Mouse (Mus musculus) testis, adult 2 months (tissue): ENCODE measurements around the gene Tgfbi. TPM values are rescaled to one million over a fixed set of nuclear protein-coding genes. Genes with fewer than 3 reads are reported as not detected.

ENCODE experiments used
- H3K27ac ChIP-seq: fragments of 200-500 bp; 2 replicates; pipeline ENCODE4 v1.5.1; 2012; ENCODE audit warnings: low read depth, low read length; ENCODE audit not compliant: control insufficient read depth, insufficient read depth
- H3K27me3 ChIP-seq: fragments of 200-500 bp; 2 replicates; pipeline ENCODE4 v1.6.1; 2012; ENCODE audit warnings: mild to moderate bottlenecking, low read length, moderate library complexity; ENCODE audit not compliant: control insufficient read depth, insufficient read depth
- H3K36me3 ChIP-seq: fragments of 200-500 bp; 2 replicates; pipeline ENCODE4 v1.6.1; 2012; ENCODE audit warnings: mild to moderate bottlenecking, low read length; ENCODE audit not compliant: control insufficient read depth, insufficient read depth
- H3K4me1 ChIP-seq: fragments of 200-500 bp; 2 replicates; pipeline ENCODE4 v1.6.1; 2012; ENCODE audit warnings: low read length; ENCODE audit not compliant: control insufficient read depth, insufficient read depth
- H3K4me3 ChIP-seq: fragments of 200-500 bp; 2 replicates; pipeline ENCODE4 v1.5.1; 2012; ENCODE audit warnings: low read depth, mild to moderate bottlenecking, low read length, moderate library complexity, mixed read lengths; ENCODE audit not compliant: control insufficient read depth
- CTCF ChIP-seq: fragments of 200-500 bp; IDR thresholded peaks from 2 replicates; pipeline ENCODE4 v1.5.1; 2012; ENCODE audit warnings: low read depth, mild to moderate bottlenecking, inconsistent platforms, low read length, moderate library complexity; ENCODE audit not compliant: control insufficient read depth, insufficient read depth, insufficient replicate concordance
- POLR2A ChIP-seq: fragments of 200-500 bp; IDR thresholded peaks from 2 replicates; pipeline ENCODE4 v1.6.1; 2012; ENCODE audit warnings: low read depth, mild to moderate bottlenecking, inconsistent platforms, low read length, moderate library complexity; ENCODE audit not compliant: control insufficient read depth
- polyA plus RNA-seq: library from polyadenylated mRNA; depleted of rRNA; stranded (reverse); fragments of >200 nt; gene quantifications from 2 replicates; pipeline ENCODE4 v1.2.3, GENCODE M21; 2012

Tgfbi gene
- polyA plus RNA-seq, 1 experiment, result 10.4 TPM

- TF ChIP-seq CTCF (no peak), POLR2A (no peak)
- Histone ChIP-seq H3K27ac (no peak overlapping the region), H3K4me3 (no peak overlapping the region), H3K27me3 (no peaks in the 10 kb centered on the region), H3K36me3 (no peaks in the 10 kb centered on the region), H3K4me1 (peaks cover 2% of the 10 kb centered on the region)
Observed at GRCm38 (mm10) chr13:56654176-56654575, 44.9 kb downstream of the Tgfbi start.

GRCm38 (mm10) chr13:56657946-56658512 lies 48.7 kb downstream of the Tgfbi start:
- no peaks in the 10 kb centered on the region for H3K36me3 ChIP-seq
- TF ChIP-seq POLR2A, result no peak
- TF ChIP-seq CTCF, result peak; percentile 47; the same call in 1 of the 2 replicates

GRCm38 (mm10) chr13:56658931-56659330 lies 49.6 kb downstream of the Tgfbi start:
- no peaks in the 10 kb centered on the region for H3K27me3 ChIP-seq
- no peak overlapping the region for H3K4me3 ChIP-seq
- H3K27ac ChIP-seq, result no peak overlapping the region
- no peak for TF ChIP-seq CTCF
- TF ChIP-seq POLR2A, result no peak
- no peaks in the 10 kb centered on the region for H3K36me3 ChIP-seq
- H3K4me1 ChIP-seq, result peaks cover 9% of the 10 kb centered on the region

More at GRCm38 (mm10) chr13:56657946-56658512, 48.7 kb downstream of the Tgfbi start:
- Histone ChIP-seq H3K27me3 (no peaks in the 10 kb centered on the region), H3K27ac (no peak overlapping the region), H3K4me1 (peaks cover 9% of the 10 kb centered on the region), H3K4me3 (no peak overlapping the region)

GRCm38 (mm10) chr13:56661914-56662621 lies 52.7 kb downstream of the Tgfbi start:
- TF ChIP-seq CTCF (no peak), POLR2A (no peak)
- Histone ChIP-seq H3K27ac (no peak overlapping the region), H3K4me3 (no peak overlapping the region)

GRCm38 (mm10) chr13:56664256-56665170 lies 55.2 kb downstream of the Tgfbi start:
- no peaks in the 10 kb centered on the region for H3K27me3 ChIP-seq
- H3K36me3 ChIP-seq, result no peaks in the 10 kb centered on the region
- H3K4me1 ChIP-seq, result peaks cover 6% of the 10 kb centered on the region
- no peak overlapping the region for H3K27ac ChIP-seq
- TF ChIP-seq CTCF (no peak), POLR2A (no peak)
- peak overlapping the region; percentile 13; the same call in 1 of the 2 replicates for H3K4me3 ChIP-seq

More at GRCm38 (mm10) chr13:56661914-56662621, 52.7 kb downstream of the Tgfbi start:
- H3K27me3 ChIP-seq, result no peaks in the 10 kb centered on the region
- H3K4me1 ChIP-seq, result peaks cover 9% of the 10 kb centered on the region
- no peaks in the 10 kb centered on the region for H3K36me3 ChIP-seq

- no peaks in the 10 kb centered on the region for H3K36me3 ChIP-seq
- no peaks in the 10 kb centered on the region for H3K27me3 ChIP-seq
- no peak for TF ChIP-seq POLR2A
- no peak for TF ChIP-seq CTCF
- H3K27ac ChIP-seq, result no peak overlapping the region
- no peak overlapping the region for H3K4me3 ChIP-seq
- no peaks in the 10 kb centered on the region for H3K4me1 ChIP-seq
Observed at GRCm38 (mm10) chr13:56671206-56671605, 61.9 kb downstream of the Tgfbi start.

GRCm38 (mm10) chr13:56677731-56678130 lies 68.4 kb downstream of the Tgfbi start:
- TF ChIP-seq POLR2A, result no peak
- TF ChIP-seq CTCF, result no peak
- Histone ChIP-seq H3K27ac (no peak overlapping the region), H3K27me3 (no peaks in the 10 kb centered on the region), H3K36me3 (no peaks in the 10 kb centered on the region), H3K4me3 (no peak overlapping the region), H3K4me1 (peaks cover 2% of the 10 kb centered on the region)
